Mouse (Mus musculus) limb, embryonic 13.5 days (tissue): ENCODE data around the gene Slc9a1. TPM values are rescaled to one million over a fixed set of nuclear protein-coding genes. Genes with fewer than 3 reads are reported as not detected.

ENCODE experiments used
- ATAC-seq: fragments of 200-750 bp; cut with Nextera tagmentation; 2 replicates; pipeline ENCODE4 v1.8.0; 2017; ENCODE audit warnings: low read depth, moderate number of reproducible peaks, moderate TSS enrichment; ENCODE audit not compliant: low FRiP score
- H3K27ac ChIP-seq: fragments of 300-500 bp; sonication (generic); 2 replicates; pipeline ENCODE4 v1.5.1; 2015; ENCODE audit warnings: inconsistent platforms, mild to moderate bottlenecking, moderate library complexity
- H3K27me3 ChIP-seq: fragments of 300-500 bp; sonication (generic); 2 replicates; pipeline ENCODE4 v1.6.1; 2015; ENCODE audit warnings: mild to moderate bottlenecking, inconsistent platforms
- H3K36me3 ChIP-seq: fragments of 300-500 bp; sonication (generic); 2 replicates; pipeline ENCODE4 v1.6.1; 2015; ENCODE audit warnings: inconsistent platforms, mild to moderate bottlenecking, moderate library complexity
- H3K4me1 ChIP-seq: fragments of 300-500 bp; sonication (generic); 2 replicates; pipeline ENCODE4 v1.6.1; 2015; ENCODE audit warnings: inconsistent platforms
- H3K4me2 ChIP-seq: fragments of 300-500 bp; sonication (generic); replicated peaks from 2 replicates; pipeline ENCODE4 v1.6.1; 2015; ENCODE audit warnings: inconsistent platforms, mild to moderate bottlenecking, moderate library complexity
- H3K4me3 ChIP-seq: fragments of 300-500 bp; sonication (generic); 2 replicates; pipeline ENCODE4 v1.5.1; 2015; ENCODE audit warnings: moderate library complexity, mild to moderate bottlenecking, inconsistent platforms
- H3K9ac ChIP-seq: fragments of 300-500 bp; sonication (generic); 2 replicates; pipeline ENCODE4 v1.6.1; 2015; ENCODE audit warnings: mild to moderate bottlenecking, inconsistent platforms
- H3K9me3 ChIP-seq: fragments of 300-500 bp; sonication (generic); 2 replicates; pipeline ENCODE4 v1.6.1; 2016; ENCODE audit warnings: inconsistent platforms
- WGBS: fragments of 180-500 bp; shearing (Covaris S2); methylation state at CpG from one replicate; pipeline ENCODE4 v1.1.7; 2015; 5-methylcytosine and 5-hydroxymethylcytosine counted together
- polyA plus RNA-seq: library from polyadenylated mRNA; unstranded; fragments of >200 nt; fragmentation: Nextera tagmentation; extraction: Ambion mirVana; gene quantifications from 2 replicates; pipeline ENCODE4 v1.2.1, GENCODE M21; 2015

Gene Slc9a1
- polyA plus RNA-seq, 1 experiment from 2014 or later, result 8.8 TPM

GRCm38 (mm10) chr4:133348051-133348775, 21.3 kb upstream of the Slc9a1 start:
- no peaks in the 10 kb centered on the region for H3K36me3 ChIP-seq
- H3K4me2 ChIP-seq, result no peak overlapping the region
- no peaks in the 10 kb centered on the region for H3K9me3 ChIP-seq
- H3K27ac ChIP-seq, result no peak overlapping the region
- no peak overlapping the region for H3K9ac ChIP-seq
- no peaks in the 10 kb centered on the region for H3K27me3 ChIP-seq
- WGBS, result 82% methylated on average over 5 of the region's 5 CpGs
- ATAC-seq, result no peak
- H3K4me3 ChIP-seq, result no peak overlapping the region
- no peaks in the 10 kb centered on the region for H3K4me1 ChIP-seq

- H3K4me2 ChIP-seq, result no peak overlapping the region
- no peak overlapping the region for H3K4me3 ChIP-seq
- H3K27me3 ChIP-seq, result no peaks in the 10 kb centered on the region
- H3K9ac ChIP-seq, result no peak overlapping the region
- 76% methylated on average over 10 of the region's 10 CpGs for WGBS
- no peaks in the 10 kb centered on the region for H3K4me1 ChIP-seq
- no peak for ATAC-seq
- no peaks in the 10 kb centered on the region for H3K36me3 ChIP-seq
- H3K27ac ChIP-seq, result no peak overlapping the region
- no peaks in the 10 kb centered on the region for H3K9me3 ChIP-seq
Observed at GRCm38 (mm10) chr4:133352797-133353196, 16.7 kb upstream of the Slc9a1 start.

- no peak for ATAC-seq
- Histone ChIP-seq H3K4me2 (no peak within 1 kb of the TSS), H3K4me3 (no peak within 1 kb of the TSS), H3K9me3 (no peaks in the 10 kb centered on the region), H3K36me3 (no peaks in the 10 kb centered on the region), H3K27ac (no peak within 1 kb of the TSS), H3K4me1 (no peaks in the 10 kb centered on the region), H3K9ac (no peak within 1 kb of the TSS), H3K27me3 (no peaks in the 10 kb centered on the region)
- 86% methylated on average over 23 of the region's 23 CpGs for WGBS
Observed at GRCm38 (mm10) chr4:133353367-133354365, 15.8 kb upstream of the Slc9a1 start, which contains the start of gene Wdtc1. Wdtc1 (minus strand) TSS chr4:133353481.

GRCm38 (mm10) chr4:133354641-133355040, 14.9 kb upstream of the Slc9a1 start:
- H3K4me1 ChIP-seq, result no peaks in the 10 kb centered on the region
- no peaks in the 10 kb centered on the region for H3K27me3 ChIP-seq
- 90% methylated on average over 5 of the region's 6 CpGs for WGBS
- H3K27ac ChIP-seq, result no peak overlapping the region
- ATAC-seq, result no peak
- H3K4me2 ChIP-seq, result no peak overlapping the region
- no peaks in the 10 kb centered on the region for H3K9me3 ChIP-seq
- H3K9ac ChIP-seq, result no peak overlapping the region
- H3K36me3 ChIP-seq, result no peaks in the 10 kb centered on the region
- no peak overlapping the region for H3K4me3 ChIP-seq

GRCm38 (mm10) chr4:133370298-133371274, 1.1 kb downstream of the Slc9a1 start:
- Histone ChIP-seq H3K4me1 (peaks cover 40% of the 10 kb centered on the region), H3K36me3 (peaks cover 10% of the 10 kb centered on the region), H3K4me2 (peak overlapping the region; percentile 79), H3K27ac (peak overlapping the region; percentile 86; the same call in 1 of the 2 replicates), H3K9me3 (no peaks in the 10 kb centered on the region), H3K27me3 (no peaks in the 10 kb centered on the region), H3K4me3 (peak overlapping the region; percentile 86), H3K9ac (peak overlapping the region; percentile 89)
- WGBS, result 74% methylated on average over 22 of the region's 22 CpGs
- no peak for ATAC-seq

GRCm38 (mm10) chr4:133371621-133372277, 2.2 kb downstream of the Slc9a1 start:
- H3K9me3 ChIP-seq, result no peaks in the 10 kb centered on the region
- H3K27ac ChIP-seq, result no peak overlapping the region
- peak overlapping the region; percentile 79 for H3K4me2 ChIP-seq
- peak overlapping the region; percentile 86 for H3K4me3 ChIP-seq
- H3K9ac ChIP-seq, result peak overlapping the region; percentile 89
- H3K4me1 ChIP-seq, result peaks cover 44% of the 10 kb centered on the region
- ATAC-seq, result no peak
- peaks cover 10% of the 10 kb centered on the region for H3K36me3 ChIP-seq
- H3K27me3 ChIP-seq, result no peaks in the 10 kb centered on the region
- whole genome bisulfite sequencing, result 73% methylated on average over 7 of the region's 7 CpGs

GRCm38 (mm10) chr4:133372278-133372665, 2.8 kb downstream of the Slc9a1 start:
- H3K27ac ChIP-seq, result no peak overlapping the region
- H3K4me2 ChIP-seq, result peak overlapping the region; percentile 79
- H3K4me3 ChIP-seq, result peak overlapping the region; percentile 86
- H3K27me3 ChIP-seq, result no peaks in the 10 kb centered on the region
- WGBS, result 57% methylated on average over 6 of the region's 6 CpGs
- peaks cover 10% of the 10 kb centered on the region for H3K36me3 ChIP-seq
- peak overlapping the region; percentile 89 for H3K9ac ChIP-seq
- no peaks in the 10 kb centered on the region for H3K9me3 ChIP-seq
- no peak for ATAC-seq
- peaks cover 48% of the 10 kb centered on the region for H3K4me1 ChIP-seq

GRCm38 (mm10) chr4:133374011-133374410, 4.5 kb downstream of the Slc9a1 start:
- WGBS, result 79% methylated on average over 4 of the region's 4 CpGs
- Histone ChIP-seq H3K27ac (no peak overlapping the region), H3K4me3 (no peak overlapping the region), H3K9me3 (no peaks in the 10 kb centered on the region), H3K4me2 (no peak overlapping the region), H3K27me3 (no peaks in the 10 kb centered on the region), H3K9ac (0 out of 2 replicates have a peak overlapping the region, but pooled peaks have one; percentile 0), H3K36me3 (peaks cover 10% of the 10 kb centered on the region), H3K4me1 (peaks cover 66% of the 10 kb centered on the region)
- no peak for ATAC-seq

GRCm38 (mm10) chr4:133375812-133376577, 6.5 kb downstream of the Slc9a1 start:
- WGBS, result 71% methylated on average over 10 of the region's 10 CpGs
- peaks cover 76% of the 10 kb centered on the region for H3K4me1 ChIP-seq
- H3K4me2 ChIP-seq, result no peak overlapping the region
- H3K27me3 ChIP-seq, result no peaks in the 10 kb centered on the region
- H3K27ac ChIP-seq, result no peak overlapping the region
- no peak overlapping the region for H3K9ac ChIP-seq
- H3K4me3 ChIP-seq, result no peak overlapping the region
- H3K9me3 ChIP-seq, result no peaks in the 10 kb centered on the region
- no peak for ATAC-seq
- H3K36me3 ChIP-seq, result peaks cover 10% of the 10 kb centered on the region

GRCm38 (mm10) chr4:133378236-133379045, 8.9 kb downstream of the Slc9a1 start:
- WGBS, result 6% methylated on average over 13 of the region's 13 CpGs
- Histone ChIP-seq H3K27me3 (no peaks in the 10 kb centered on the region), H3K4me2 (peak overlapping the region; percentile 39), H3K4me1 (peaks cover 57% of the 10 kb centered on the region), H3K9ac (peak overlapping the region; percentile 21; the same call in 1 of the 2 replicates), H3K9me3 (no peaks in the 10 kb centered on the region), H3K36me3 (peaks cover 17% of the 10 kb centered on the region), H3K4me3 (no peak overlapping the region), H3K27ac (peak overlapping the region; percentile 77)
- ATAC-seq, result peak; percentile 30; the same call in 1 of the 2 replicates
